Mouse (Mus musculus) ES-E14 (cell line): ENCODE results near the gene Pou3f1. TPM values are rescaled to one million over a fixed set of nuclear protein-coding genes. Genes with fewer than 3 reads are reported as not detected.

Experiments used
- DNase-seq: peaks from one replicate; pipeline ENCODE4 v3.0.0-alpha.2; 2013; ENCODE audit warnings: low read depth, low spot score
- H3K27ac ChIP-seq: 2 replicates; pipeline ENCODE4 v1.5.1; 2012; ENCODE audit warnings: low read depth, mild to moderate bottlenecking, low read length, moderate library complexity, mixed read lengths; ENCODE audit not compliant: poor library complexity, insufficient read depth, severe bottlenecking
- H3K36me3 ChIP-seq: 2 replicates; pipeline ENCODE4 v1.6.1; 2012; ENCODE audit warnings: mild to moderate bottlenecking, low read length, moderate library complexity, mixed read lengths; ENCODE audit not compliant: control insufficient read depth, poor library complexity, insufficient read depth, severe bottlenecking
- H3K4me1 ChIP-seq, 2 experiments: fragments of 150-350 bp in 1 of 2; sonication (generic) in 1 of 2; 2 replicates each; pipeline ENCODE4 v1.6.1; 2012; ENCODE audit warnings: low read length in 2 of 2, mild to moderate bottlenecking in 1 of 2, mixed read lengths in 1 of 2; ENCODE audit not compliant: control insufficient read depth in 2 of 2, insufficient read depth in 2 of 2, poor library complexity in 1 of 2
- H3K4me3 ChIP-seq, 2 experiments: fragments of 150-350 bp in 1 of 2; sonication (generic) in 1 of 2; 2 replicates each; pipeline ENCODE4 v1.5.1; 2012; ENCODE audit warnings: low read length in 2 of 2, low read depth in 1 of 2, mild to moderate bottlenecking in 1 of 2, mixed read lengths in 1 of 2; ENCODE audit not compliant: insufficient read depth in 1 of 2, poor library complexity in 1 of 2, severe bottlenecking in 1 of 2
- H3K9ac ChIP-seq: 2 replicates; pipeline ENCODE4 v1.6.1; 2012; ENCODE audit warnings: low read depth, mild to moderate bottlenecking, low read length, mixed read lengths; ENCODE audit not compliant: poor library complexity, insufficient read depth, severe bottlenecking
- H3K9me3 ChIP-seq: fragments of 150-350 bp; sonication (generic); 2 replicates; pipeline ENCODE4 v1.6.1; 2012; ENCODE audit warnings: low read depth, mild to moderate bottlenecking, low read length; ENCODE audit not compliant: control insufficient read depth, insufficient read depth
- CHD2 ChIP-seq: IDR thresholded peaks from 2 replicates; pipeline ENCODE4 v1.6.1; 2014; ENCODE audit warnings: mild to moderate bottlenecking, low read depth, low read length, inconsistent platforms
- HCFC1 ChIP-seq: IDR thresholded peaks from 2 replicates; pipeline ENCODE4 v1.6.1; 2012; ENCODE audit warnings: low read length, inconsistent platforms, borderline replicate concordance; ENCODE audit not compliant: insufficient read depth
- MAFK ChIP-seq: IDR thresholded peaks from 2 replicates; pipeline ENCODE4 v1.6.1; 2014; ENCODE audit warnings: mild to moderate bottlenecking, low read depth, low read length, inconsistent platforms; ENCODE audit not compliant: insufficient read depth
- ZC3H11A ChIP-seq: IDR thresholded peaks from 2 replicates; pipeline ENCODE4 v1.6.1; 2012; ENCODE audit warnings: low read depth, mild to moderate bottlenecking, inconsistent platforms, low read length, borderline replicate concordance
- ZNF384 ChIP-seq: IDR thresholded peaks from 2 replicates; pipeline ENCODE4 v1.6.1; 2012; ENCODE audit warnings: low read depth, low read length, inconsistent platforms
- in situ Hi-C, 2 experiments: fragments of 600-800 bp; cut with MboI; formaldehyde crosslinking; loops; one replicate each; pipeline ENCODE4 v1.15.1; 2025; ENCODE audit warnings: low sequenced_read_pairs in 2 of 2, inconsistent platforms in 1 of 2; ENCODE audit not compliant: unreplicated experiment in 2 of 2
- total RNA-seq: library from RNA; depleted of rRNA; stranded (reverse); fragments of 300-350 nt; gene quantifications from 2 replicates; pipeline ENCODE4 v1.2.3, GENCODE M21; 2012

Pou3f1 gene
- total RNA-seq, 1 experiment: 6.2 TPM

- in situ Hi-C loops: no loop called here
- Histone ChIP-seq H3K4me3 (no peak overlapping the region), H3K9ac (no peak overlapping the region), H3K4me1 (peaks cover 2 to 17% of the 10 kb centered on the region in 2 experiments; a peak in 1 of 4 replicates), H3K27ac (no peak overlapping the region), H3K36me3 (no peaks in the 10 kb centered on the region), H3K9me3 (no peaks in the 10 kb centered on the region)
- no peak for TF ChIP-seq MAFK
- TF ChIP-seq ZNF384: no peak
- no peak for TF ChIP-seq ZC3H11A
- no peak for TF ChIP-seq CHD2
- TF ChIP-seq HCFC1: no peak
- DNase-seq: no peak
These were observed 32.5 kb upstream of the Pou3f1 start for GRCm38 (mm10) chr4:124624111-124624581.

- Histone ChIP-seq H3K9me3 (no peaks in the 10 kb centered on the region), H3K36me3 (no peaks in the 10 kb centered on the region), H3K9ac (no peak overlapping the region), H3K27ac (no peak overlapping the region), H3K4me3 (no peak overlapping the region), H3K4me1 (peaks cover 0 to 14% of the 10 kb centered on the region in 2 experiments; a peak in 2 of 4 replicates)
- no peak for DNase-seq
- TF ChIP-seq ZC3H11A: no peak
- TF ChIP-seq ZNF384: no peak
- no peak for TF ChIP-seq MAFK
- no peak for TF ChIP-seq HCFC1
- no peak for TF ChIP-seq CHD2
- in situ Hi-C loops: no loop called here
These were observed 29.8 kb upstream of the Pou3f1 start for GRCm38 (mm10) chr4:124626836-124627235.

GRCm38 (mm10) chr4:124631456-124631855 lies 25.2 kb upstream of the Pou3f1 start:
- no peaks in the 10 kb centered on the region for H3K9me3 ChIP-seq
- H3K9ac ChIP-seq: no peak overlapping the region
- TF ChIP-seq CHD2 (no peak), ZNF384 (no peak), HCFC1 (no peak), ZC3H11A (no peak)
- H3K4me3 ChIP-seq: no peak overlapping the region
- H3K36me3 ChIP-seq: no peaks in the 10 kb centered on the region
- DNase-seq: no peak
- no peak overlapping the region for H3K27ac ChIP-seq
- H3K4me1 ChIP-seq: peaks cover 0 to 11% of the 10 kb centered on the region in 2 experiments; a peak in 2 of 4 replicates
- in situ Hi-C loops: no loop called here

GRCm38 (mm10) chr4:124632856-124633255 lies 23.8 kb upstream of the Pou3f1 start:
- Histone ChIP-seq H3K27ac (no peak overlapping the region), H3K9me3 (no peaks in the 10 kb centered on the region), H3K9ac (no peak overlapping the region), H3K4me3 (no peak overlapping the region), H3K36me3 (no peaks in the 10 kb centered on the region), H3K4me1 (peaks cover 0 to 9% of the 10 kb centered on the region in 2 experiments; a peak in 2 of 4 replicates)
- in situ Hi-C loops: no loop called here
- TF ChIP-seq MAFK (no peak), ZC3H11A (no peak), ZNF384 (no peak), CHD2 (no peak), HCFC1 (no peak)
- no peak for DNase-seq

GRCm38 (mm10) chr4:124633281-124633680 lies 23.3 kb upstream of the Pou3f1 start:
- Histone ChIP-seq H3K36me3 (no peaks in the 10 kb centered on the region), H3K4me1 (peaks cover 0 to 9% of the 10 kb centered on the region in 2 experiments; a peak in 2 of 4 replicates), H3K27ac (no peak overlapping the region), H3K9me3 (no peaks in the 10 kb centered on the region), H3K9ac (no peak overlapping the region), H3K4me3 (no peak overlapping the region)
- DNase-seq: no peak
- in situ Hi-C loops: no loop called here
- no peak for TF ChIP-seq HCFC1
- no peak; the same call in 1 of the 2 replicates for TF ChIP-seq ZNF384
- no peak for TF ChIP-seq ZC3H11A
- TF ChIP-seq MAFK: no peak
- TF ChIP-seq CHD2: no peak
